Mouse (Mus musculus) CD4-positive naive resting alpha-beta T cell, adult 57 days (primary cell): Measurements from ENCODE around the gene Frmd7. TPM values are rescaled to one million over a fixed set of nuclear protein-coding genes. Genes with fewer than 3 reads are reported as not detected.

ENCODE experiments used
- total RNA-seq: library from RNA; stranded (reverse); gene quantifications from one replicate; pipeline ENCODE4 v1.2.4, GENCODE M21; 2023

The Frmd7 gene
- not detected for total RNA-seq

DNA sequence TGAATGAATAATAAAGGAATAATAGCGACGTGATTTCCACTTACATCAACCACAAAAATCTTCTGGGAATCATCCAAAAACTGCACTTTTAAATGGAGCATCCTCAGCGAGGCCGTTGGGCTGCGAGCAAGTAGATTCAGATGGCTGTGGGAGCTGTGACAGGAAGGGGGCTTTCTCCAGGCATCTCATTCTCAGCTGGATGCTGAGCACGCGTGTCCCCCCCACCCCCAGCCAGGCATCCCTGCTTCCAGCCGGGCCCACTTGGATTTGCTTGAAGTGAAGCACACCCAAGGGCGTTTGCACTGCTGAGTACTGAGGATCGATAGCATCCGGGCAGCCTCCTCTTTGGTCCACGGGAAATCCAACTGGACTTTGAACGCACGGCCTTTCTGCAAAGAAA lies at the start of gene Frmd7:
Frmd7 (minus strand) TSS at position 101 of the 400 bp plus-strand sequence.

Other genes with a start within 250 kb of the Frmd7 start
- 64.7 TPM for gene Stk26, start 101.7 kb downstream of the Frmd7 start, total RNA-seq
- gene Rap2c, start 75.3 kb upstream of the Frmd7 start, total RNA-seq: 34.3 TPM